Mouse (Mus musculus): ENCODE results near the gene Anapc15.

Anapc15 gene

DNA sequence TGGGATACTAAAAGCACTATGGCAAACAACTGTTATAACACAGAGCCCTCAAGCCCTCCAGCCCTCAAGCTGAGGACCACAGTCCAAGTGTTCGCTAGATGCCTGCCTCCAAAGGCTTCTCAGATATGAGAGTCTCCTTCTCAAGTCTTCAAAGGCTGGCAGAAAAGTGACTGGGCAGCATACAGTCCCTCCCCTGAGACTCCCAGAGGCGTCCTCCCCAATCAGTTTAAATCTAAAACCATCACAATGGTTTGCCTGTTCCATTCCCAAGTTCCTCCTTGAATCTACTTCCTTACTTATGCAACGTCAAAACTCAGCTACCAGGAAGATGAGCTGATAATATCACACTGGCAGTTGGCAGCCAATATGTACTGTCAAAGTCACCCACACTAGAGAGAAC is at the start of gene Anapc15:
TSS of gene Anapc15 (plus strand) at position 301 of the 400 bp plus-strand sequence.
- in situ Hi-C loops (cut with MboI, MseI): no loop called here

- in situ Hi-C loops (cut with MboI, MseI): no loop called here
These were observed 45.6 kb upstream of the Anapc15 start, which contains the start of gene Phox2a for GRCm38 (mm10) chr7:101817861-101818401. Gene Phox2a (plus strand): TSS chr7:101818313.

GRCm38 (mm10) chr7:101820295-101821030 is 43.1 kb upstream of the Anapc15 start:
- in situ Hi-C loops (cut with MboI, MseI): no loop called here

GRCm38 (mm10) chr7:101821571-101822501 is 41.7 kb upstream of the Anapc15 start:
- in situ Hi-C loops (cut with MboI, MseI): no loop called here

DNA sequence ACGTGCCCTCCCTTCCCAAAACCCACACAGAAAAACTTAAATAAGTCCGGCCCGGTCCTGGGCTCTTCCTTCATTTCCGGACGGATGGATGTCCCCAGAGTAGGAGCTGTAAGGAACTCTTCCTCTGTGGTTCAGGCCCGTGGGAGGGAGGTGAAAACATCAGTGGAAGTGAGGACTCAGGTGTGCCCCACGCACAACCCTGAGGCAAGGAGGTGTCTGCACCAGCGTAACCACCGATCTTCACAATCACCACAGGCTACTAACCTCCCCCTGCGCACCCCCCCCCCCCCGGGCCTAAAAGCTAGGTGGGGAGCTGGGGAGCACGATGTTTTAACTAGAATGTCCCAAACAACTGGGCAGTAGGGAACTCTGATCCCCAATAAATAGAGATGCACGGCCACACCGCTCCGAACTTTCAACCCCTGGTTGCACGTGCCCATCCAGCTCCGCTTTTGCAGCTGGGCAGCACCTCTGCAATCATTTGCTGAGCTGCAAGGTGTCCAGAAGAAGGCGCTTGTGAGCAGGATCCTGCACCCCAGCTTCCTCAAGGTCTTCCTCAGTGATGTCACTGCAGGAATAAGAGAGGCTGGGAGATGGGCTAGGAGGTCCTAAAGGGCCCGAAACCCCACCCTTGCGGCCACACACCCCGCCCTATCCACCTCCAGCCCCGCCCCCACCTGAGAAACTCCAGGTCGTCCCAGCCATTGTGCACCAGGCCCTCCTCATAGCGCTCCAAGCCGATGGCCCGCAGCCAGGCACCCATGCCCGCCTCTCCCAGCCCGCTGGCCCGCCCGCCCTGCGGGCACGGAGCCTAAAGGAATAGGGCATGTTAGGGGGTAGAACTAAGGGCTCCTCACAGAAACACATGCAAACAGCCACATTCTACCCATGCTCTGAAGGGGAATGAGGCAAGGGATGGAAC is 40.4 kb upstream of the Anapc15 start:
- in situ Hi-C loops (cut with MboI, MseI): no loop called here

DNA sequence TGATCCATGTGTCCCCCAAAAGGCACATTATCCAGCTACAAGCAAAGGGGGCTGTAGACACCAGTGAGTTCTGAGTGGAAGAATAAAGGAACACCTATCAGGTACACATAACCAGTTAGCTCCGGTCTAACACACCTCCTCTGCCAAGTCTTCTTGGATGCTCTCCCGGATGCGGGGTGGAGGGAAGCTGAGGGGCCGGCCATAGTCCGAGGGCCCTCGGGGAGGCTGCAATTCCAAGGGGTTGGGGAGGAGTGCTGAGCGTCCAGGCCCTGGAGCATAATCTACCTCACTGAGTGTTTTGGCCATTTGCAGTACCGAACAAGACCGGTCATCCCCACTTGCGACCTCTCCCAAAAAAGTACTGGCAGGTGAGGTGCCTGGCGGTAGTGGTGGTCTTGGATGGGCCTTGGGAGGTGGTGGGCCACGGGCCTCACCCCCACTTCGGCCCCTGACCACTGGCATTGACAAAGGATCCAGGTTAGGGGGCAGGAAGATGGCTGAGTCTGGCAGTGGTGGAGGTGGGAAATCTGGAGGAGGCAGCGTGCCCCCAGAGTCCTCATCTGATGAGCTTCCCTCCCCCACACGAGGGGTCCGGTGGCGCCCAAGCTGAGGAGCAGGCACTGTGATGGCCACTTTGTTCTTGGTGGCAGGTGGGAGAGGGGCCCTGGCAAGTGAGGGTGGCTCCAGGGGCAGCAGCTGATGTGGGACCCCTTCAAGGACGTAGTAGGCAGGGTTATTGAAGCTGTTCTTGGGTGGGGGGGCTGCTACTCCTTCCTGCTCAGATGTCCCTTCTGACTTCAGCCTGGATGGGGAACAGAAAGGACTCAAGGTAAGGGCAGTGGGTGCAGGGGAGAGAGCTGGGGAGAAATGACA is 39.5 kb upstream of the Anapc15 start:
- in situ Hi-C loops (cut with MboI, MseI): no loop called here

- in situ Hi-C loops (cut with MboI, MseI): no loop called here
These were observed 33.1 kb upstream of the Anapc15 start for GRCm38 (mm10) chr7:101830373-101830772.

DNA sequence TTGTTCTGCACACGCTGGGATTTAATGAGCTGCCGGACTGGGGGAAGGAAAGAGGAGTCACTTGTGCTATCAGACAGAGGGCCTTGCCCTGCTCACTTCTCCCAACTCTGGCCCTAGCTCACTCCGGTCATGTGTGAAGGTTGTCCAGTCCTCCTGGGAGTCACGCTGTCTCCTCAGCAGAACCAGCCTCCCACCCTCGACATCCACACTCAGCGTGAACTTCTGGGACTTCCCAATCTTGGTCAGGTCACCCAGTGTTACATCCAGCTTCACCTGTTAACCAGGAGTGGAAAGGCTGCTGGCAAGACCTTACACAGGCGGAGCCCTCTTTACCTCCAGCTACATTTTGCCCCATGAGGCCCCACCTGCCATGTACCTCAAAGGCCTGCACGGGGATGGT is 32.1 kb upstream of the Anapc15 start:
- in situ Hi-C loops (cut with MboI, MseI): no loop called here

DNA sequence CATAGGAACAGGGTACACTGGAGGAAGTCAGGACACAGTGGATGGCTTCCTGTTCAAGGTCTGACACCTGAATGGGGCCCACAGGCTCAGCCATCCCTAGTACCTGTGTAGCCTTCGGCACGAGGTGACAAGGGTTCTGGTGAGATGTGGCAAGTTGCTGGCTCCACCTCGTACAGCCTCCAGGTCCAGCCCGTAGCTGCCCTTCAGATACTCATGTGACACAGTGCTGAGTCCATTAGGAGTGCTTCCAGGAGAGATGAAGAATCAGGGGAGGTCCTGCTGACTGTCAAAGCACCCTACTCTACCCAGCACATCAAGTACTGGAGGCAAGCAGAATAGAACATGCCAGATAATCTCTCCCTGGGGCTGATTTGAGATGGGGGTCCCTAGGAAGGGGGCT is 31.1 kb upstream of the Anapc15 start:
- in situ Hi-C loops (cut with MboI, MseI): no loop called here

DNA sequence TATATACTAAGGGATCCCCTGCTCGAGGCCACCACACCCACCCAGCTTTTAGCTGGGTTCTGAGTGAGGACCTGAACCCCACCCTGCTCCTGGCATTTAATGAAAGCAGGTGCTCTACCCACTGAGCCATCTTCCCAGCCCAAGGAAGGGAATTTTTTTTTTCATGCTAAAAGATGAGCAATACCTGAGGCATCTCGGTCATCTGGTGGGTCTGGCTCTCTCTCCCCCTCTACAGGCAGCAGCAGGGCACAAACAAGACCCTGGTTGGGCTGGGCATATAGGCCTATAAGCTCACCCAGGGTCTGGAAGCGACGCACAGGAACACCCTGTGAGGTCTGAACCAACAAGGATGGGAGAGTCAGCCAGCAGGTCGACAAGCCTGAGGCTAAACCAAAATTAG is 30.2 kb upstream of the Anapc15 start:
- in situ Hi-C loops (cut with MboI, MseI): no loop called here

DNA sequence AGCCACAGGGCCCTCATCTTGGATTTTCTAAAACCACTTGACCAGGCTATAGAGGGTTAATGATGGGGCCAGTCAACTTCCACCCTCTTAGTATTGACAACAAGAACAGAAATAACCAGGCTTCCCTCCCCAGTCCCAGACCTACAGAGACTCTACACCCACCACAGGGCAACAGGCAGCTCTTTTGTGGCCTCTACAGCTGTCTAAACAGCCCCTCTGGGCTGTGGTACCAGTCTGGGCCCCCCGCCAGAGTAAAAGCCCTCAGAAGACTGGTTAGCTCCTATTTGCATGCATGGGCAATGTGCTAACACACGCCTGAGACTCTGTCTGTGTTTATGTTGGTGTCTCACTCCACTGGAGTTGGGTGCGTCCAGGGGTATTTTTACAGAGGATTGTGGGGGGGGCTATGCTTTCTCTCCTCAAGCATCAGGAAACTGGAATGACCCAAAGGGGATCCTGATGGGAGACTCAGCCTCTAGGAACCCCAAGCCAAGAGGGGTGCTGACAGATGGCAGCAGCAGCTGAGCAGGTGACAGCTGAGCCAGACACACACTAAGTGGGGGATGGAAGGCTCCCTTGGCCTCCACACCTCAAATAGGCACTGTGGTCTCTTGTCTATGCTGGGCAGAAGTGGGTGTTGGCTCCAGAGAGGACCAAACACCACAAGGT is 29.5 kb upstream of the Anapc15 start:
- in situ Hi-C loops (cut with MboI, MseI): no loop called here

- in situ Hi-C loops (cut with MboI, MseI): no loop called here
These were observed 28.6 kb upstream of the Anapc15 start for GRCm38 (mm10) chr7:101834903-101835302.

DNA sequence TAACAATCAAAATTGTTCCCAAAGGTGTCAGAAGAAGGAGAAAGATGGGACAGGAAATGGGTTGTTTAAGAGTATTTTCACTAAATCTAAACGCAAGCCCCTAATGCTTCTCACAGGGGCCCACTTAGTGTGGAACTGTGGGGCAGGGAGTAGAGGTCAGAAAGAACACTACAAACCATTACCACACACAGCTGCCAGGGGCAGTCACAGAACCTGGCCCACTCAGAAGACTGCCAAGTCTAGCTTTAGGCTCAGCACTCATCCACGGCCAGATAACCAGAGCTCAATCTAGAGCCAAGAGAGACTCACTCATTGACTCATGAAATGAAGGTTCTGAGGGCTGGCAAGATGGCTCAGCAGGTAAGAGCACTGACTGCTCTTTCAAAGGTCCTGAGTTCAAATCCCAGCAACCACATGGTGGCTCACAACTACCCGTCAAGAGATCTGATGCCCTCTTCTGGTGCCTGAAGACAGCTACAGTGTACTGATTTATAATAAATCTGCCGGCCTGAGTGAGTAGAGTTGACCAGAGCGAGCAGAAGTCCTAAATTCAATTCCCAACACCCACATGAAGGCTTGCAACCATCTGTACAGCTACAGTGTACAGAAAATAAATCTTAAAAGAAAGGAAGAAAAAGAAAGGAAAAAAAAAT is 27.9 kb upstream of the Anapc15 start:
- in situ Hi-C loops (cut with MboI, MseI): no loop called here

DNA sequence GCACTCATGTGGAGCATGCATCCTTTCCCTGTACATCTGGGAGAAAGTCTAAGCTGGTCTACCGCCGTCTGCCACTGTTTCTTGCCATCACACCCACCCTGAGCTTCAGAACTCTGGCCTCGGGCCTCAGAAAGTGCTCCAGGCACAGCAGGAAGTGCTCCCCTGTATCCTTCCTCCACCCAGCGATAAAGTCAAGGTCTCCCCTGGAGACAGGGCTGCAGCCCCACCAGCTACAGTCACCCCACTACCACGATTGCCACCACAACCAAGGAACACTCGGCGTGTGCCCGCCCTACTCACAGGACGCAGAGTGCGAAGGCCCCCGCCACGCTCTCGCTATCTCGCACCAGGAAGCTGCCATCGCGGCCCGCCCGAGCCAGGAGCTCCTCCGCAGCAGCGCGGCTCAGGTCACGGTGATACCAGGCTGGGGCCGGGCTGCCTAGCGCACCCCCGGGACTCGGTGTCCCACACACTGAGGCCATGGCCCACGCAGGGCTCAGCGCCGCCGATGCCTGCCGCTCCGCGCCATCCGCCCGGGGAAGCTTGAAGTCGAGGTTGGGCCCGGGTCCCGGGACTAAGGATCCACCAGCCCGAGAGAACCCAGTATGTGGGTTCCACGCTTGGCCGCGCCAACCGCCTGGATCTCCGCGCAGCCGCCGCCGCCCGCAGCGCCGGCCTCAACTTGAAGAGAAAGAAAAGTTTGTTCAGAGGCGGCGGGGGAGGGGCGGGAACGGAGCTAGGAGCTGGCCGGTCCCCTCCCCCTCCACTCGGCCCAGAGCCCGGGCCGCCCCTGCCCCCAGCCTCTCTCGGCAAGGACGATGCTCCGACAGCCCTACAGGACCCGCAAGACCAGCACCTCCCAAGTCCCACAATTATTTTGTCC is 27.0 kb upstream of the Anapc15 start:
- in situ Hi-C loops (cut with MboI, MseI): no loop called here

DNA sequence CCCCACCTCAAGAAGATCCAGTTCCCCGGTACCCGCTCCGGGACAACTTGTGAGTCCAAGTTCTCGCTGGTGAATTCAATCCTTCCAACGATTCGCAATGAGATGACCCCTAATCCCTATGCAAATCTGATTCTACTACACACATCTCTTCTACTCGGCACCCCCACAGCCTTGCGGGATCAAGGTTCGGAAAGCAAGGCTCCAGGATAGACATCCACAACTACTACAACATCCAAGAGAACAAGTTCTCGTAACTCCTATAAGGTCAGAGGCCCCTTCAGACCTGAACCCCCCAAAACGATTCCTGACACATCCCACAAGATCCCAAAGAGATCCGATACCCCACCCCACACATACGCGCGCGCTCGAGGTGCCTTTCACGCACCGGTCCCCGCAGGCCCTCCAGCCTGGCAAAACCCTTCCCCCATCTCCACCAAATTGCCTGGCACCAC is 26.3 kb upstream of the Anapc15 start:
- in situ Hi-C loops (cut with MboI, MseI): no loop called here

- in situ Hi-C loops (cut with MboI, MseI): no loop called here
These were observed 25.7 kb upstream of the Anapc15 start, which contains the start of gene Inppl1 for GRCm38 (mm10) chr7:101837606-101838471. Gene Inppl1 (minus strand): TSS chr7:101838229.

GRCm38 (mm10) chr7:101844186-101844585 is 19.3 kb upstream of the Anapc15 start:
- in situ Hi-C loops (cut with MboI, MseI): no loop called here

All from T-helper 2 cell (primary cell).